Mouse (Mus musculus) forebrain, embryonic 14.5 days (tissue): ENCODE data around the gene Spata31d1a. TPM values are rescaled to one million over a fixed set of nuclear protein-coding genes. Genes with fewer than 3 reads are reported as not detected.
"Not testable (repeated sequence)": the region's sequence is repeated elsewhere in the genome, so short reads cannot be mapped to it uniquely, and the experiment has no call there.

Source experiments
- ATAC-seq: fragments of 200-750 bp; cut with Nextera tagmentation; 2 replicates; pipeline ENCODE4 v1.8.0; 2017; ENCODE audit warnings: mild to moderate bottlenecking, moderate library complexity
- DNase-seq: peaks from one replicate; pipeline ENCODE4 v3.0.0-alpha.2; 2015; ENCODE audit warnings: low spot score
- H3K27ac ChIP-seq: fragments of 300-500 bp; sonication (generic); 2 replicates; pipeline ENCODE4 v1.5.1; 2014; ENCODE audit warnings: low read depth, mild to moderate bottlenecking, control low read depth, low read length, moderate library complexity
- H3K27me3 ChIP-seq: fragments of 300-500 bp; sonication (generic); replicated peaks from 2 replicates; pipeline ENCODE4 v1.6.1; 2014; ENCODE audit warnings: low read length, control low read depth, mixed read lengths; ENCODE audit not compliant: control insufficient read depth, insufficient read depth
- H3K36me3 ChIP-seq: fragments of 300-500 bp; sonication (generic); 2 replicates; pipeline ENCODE4 v1.6.1; 2014; ENCODE audit warnings: low read length, control low read depth; ENCODE audit not compliant: control insufficient read depth, insufficient read depth
- H3K4me1 ChIP-seq: fragments of 300-500 bp; sonication (generic); 2 replicates; pipeline ENCODE4 v1.6.1; 2014; ENCODE audit warnings: antibody characterized with exemption, low read length, control low read depth; ENCODE audit not compliant: control insufficient read depth, insufficient read depth
- H3K4me2 ChIP-seq: fragments of 300-500 bp; sonication (generic); 2 replicates; pipeline ENCODE4 v1.6.1; 2014; ENCODE audit warnings: mild to moderate bottlenecking, control low read depth, low read length
- H3K4me3 ChIP-seq: fragments of 300-500 bp; sonication (generic); 2 replicates; pipeline ENCODE4 v1.5.1; 2014; ENCODE audit warnings: low read depth, low read length, control low read depth
- H3K9ac ChIP-seq: fragments of 300-500 bp; sonication (generic); 2 replicates; pipeline ENCODE4 v1.6.1; 2014; ENCODE audit warnings: mild to moderate bottlenecking, low read length, control low read depth, moderate library complexity
- H3K9me3 ChIP-seq: fragments of 300-500 bp; sonication (generic); replicated peaks from 2 replicates; pipeline ENCODE4 v1.6.1; 2016; ENCODE audit warnings: low read length, control low read depth, mixed read lengths; ENCODE audit not compliant: control insufficient read depth
- WGBS: fragments of 180-500 bp; shearing (Covaris S2); extraction: QIAGEN DNeasy Blood & Tissue Kit; methylation state at CpG from one replicate; pipeline ENCODE4 v1.1.7; 2014; 5-methylcytosine and 5-hydroxymethylcytosine counted together
- polyA plus RNA-seq: library from polyadenylated mRNA; unstranded; fragments of >200 nt; fragmentation: Nextera tagmentation; extraction: Ambion mirVana; gene quantifications from 2 replicates; pipeline ENCODE4 v1.2.1, GENCODE M21; 2014

Gene Spata31d1a
- polyA plus RNA-seq, 1 experiment from 2014 or later: not detected

DNA sequence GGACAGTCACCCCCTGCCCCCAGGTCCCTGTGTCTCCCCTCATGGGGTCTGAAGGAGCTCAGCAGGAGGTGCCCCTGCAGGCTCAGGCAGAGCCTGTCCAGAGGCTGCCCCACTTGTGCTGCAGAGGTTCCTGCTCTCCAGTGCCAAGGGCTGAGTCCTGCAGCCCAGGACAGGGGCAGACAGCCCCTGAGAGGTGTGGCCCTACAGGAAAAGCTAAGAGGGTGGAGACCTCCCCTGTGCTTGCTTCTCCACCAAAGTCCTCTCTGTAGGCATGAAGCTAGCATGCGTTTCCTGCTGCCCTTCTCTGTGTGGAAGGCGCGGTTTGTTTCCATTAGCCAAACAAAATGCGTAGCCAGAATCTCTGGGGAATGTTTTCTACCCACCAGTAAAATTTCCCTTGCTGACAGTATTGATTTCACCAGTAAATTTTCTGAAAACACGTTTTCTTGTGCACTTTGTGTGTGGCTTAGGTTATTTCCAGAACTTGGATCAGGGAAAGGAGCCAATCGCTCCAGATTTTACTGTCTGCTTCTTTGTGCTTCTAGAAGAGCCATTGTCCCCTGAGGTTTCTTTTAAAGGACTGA lies 8.8 kb upstream of the Spata31d1a start:
- DNase-seq: not testable (repeated sequence)
- WGBS: 49% methylated on average over 6 of the region's 6 CpGs

DNA sequence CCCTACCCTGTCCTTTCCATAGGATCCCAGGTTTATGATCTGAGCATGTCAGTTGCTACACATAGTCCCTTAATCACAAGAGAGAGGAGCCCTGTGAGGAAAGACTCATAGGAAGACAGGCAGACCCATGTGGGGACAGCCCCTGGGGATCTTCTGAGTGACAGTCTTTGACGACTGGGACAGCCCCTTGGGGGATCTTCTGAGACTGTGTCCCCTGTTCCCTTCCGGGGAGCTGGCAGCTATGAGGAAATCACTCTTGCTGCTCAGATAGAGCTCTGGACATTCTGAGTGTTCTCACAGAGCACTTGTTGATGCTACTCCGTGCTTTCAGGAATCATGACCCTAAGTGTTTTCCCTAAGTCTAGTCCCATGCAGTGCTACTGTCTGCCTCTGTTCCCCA lies 3.6 kb upstream of the Spata31d1a start:
- no peak overlapping the region for H3K4me2 ChIP-seq
- DNase-seq: no peak
- no peak overlapping the region for H3K4me3 ChIP-seq
- no peaks in the 10 kb centered on the region for H3K27me3 ChIP-seq
- no peak for ATAC-seq
- H3K27ac ChIP-seq: no peak overlapping the region
- WGBS: 57% methylated on average over 3 of the region's 3 CpGs
- no peak overlapping the region for H3K9ac ChIP-seq
- no peaks in the 10 kb centered on the region for H3K4me1 ChIP-seq
- H3K9me3 ChIP-seq: no peaks in the 10 kb centered on the region
- no peaks in the 10 kb centered on the region for H3K36me3 ChIP-seq

More for the DNA sequence above, 8.8 kb upstream of the Spata31d1a start:
- not testable (repeated sequence) for ATAC-seq, H3K36me3 ChIP-seq, H3K4me3 ChIP-seq, H3K27ac ChIP-seq, H3K4me2 ChIP-seq, H3K9me3 ChIP-seq, H3K4me1 ChIP-seq, H3K27me3 ChIP-seq, H3K9ac ChIP-seq

DNA sequence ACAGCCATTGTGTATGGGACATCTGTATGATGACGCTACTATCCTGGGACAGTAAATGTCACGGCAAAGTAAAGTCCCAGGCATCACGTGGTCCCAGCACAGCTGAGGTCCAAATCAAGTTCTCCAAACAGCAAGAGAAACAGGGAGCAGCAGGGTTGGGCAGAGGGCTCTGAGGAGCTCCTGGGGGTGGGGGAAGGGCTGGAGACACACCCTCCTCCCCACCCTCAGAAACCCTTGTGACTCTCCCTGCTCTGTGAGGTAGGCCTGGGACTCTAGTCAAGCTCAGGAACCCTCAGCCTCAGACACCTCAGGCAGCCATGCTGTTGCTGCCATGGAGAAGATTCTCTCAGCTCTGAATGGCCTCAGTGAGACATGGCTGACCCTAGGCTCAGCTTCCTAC lies 1.9 kb upstream of the Spata31d1a start, which contains the start of gene Spata31d1b:
Gene Spata31d1b (plus strand): TSS at position 301 of the 400 bp plus-strand sequence.
- 76% methylated on average over 3 of the region's 3 CpGs for WGBS

DNA sequence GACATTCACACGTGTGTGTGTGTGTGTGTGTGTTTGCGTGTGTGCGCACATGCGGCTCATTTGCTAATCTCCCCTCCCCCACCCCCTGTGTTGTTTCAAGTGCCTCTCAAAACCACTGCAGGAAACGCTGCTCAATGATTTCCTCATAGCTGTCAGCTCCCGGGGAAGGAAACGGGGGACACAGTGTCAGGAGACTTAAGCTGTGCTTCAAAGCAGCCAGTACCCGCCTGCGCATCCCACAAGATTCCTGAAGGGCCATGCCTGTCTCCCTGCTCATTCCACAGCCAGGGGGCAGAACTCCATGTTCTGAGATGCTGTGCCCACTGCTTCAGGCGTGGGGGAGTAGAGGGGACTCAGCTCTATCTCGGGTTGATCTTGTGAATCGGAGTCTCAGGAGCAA lies 5.6 kb downstream of the Spata31d1a start:
- Histone ChIP-seq H3K9me3 (no peaks in the 10 kb centered on the region), H3K27ac (no peak overlapping the region), H3K9ac (no peak overlapping the region), H3K36me3 (no peaks in the 10 kb centered on the region), H3K4me1 (no peaks in the 10 kb centered on the region), H3K27me3 (no peaks in the 10 kb centered on the region), H3K4me2 (no peak overlapping the region; the same call in 1 of the 2 replicates), H3K4me3 (no peak overlapping the region)
- DNase-seq: peak; percentile 46
- 0 out of 2 replicates have a peak, but pooled peaks have one; percentile 37 for ATAC-seq
- 59% methylated on average over 12 of the region's 12 CpGs for WGBS

More for the DNA sequence above, 1.9 kb upstream of the Spata31d1a start, which contains the start of gene Spata31d1b:
- H3K27ac ChIP-seq, ATAC-seq, H3K4me1 ChIP-seq, H3K4me3 ChIP-seq, H3K36me3 ChIP-seq, DNase-seq, H3K27me3 ChIP-seq, H3K9me3 ChIP-seq, H3K9ac ChIP-seq, H3K4me2 ChIP-seq: not testable (repeated sequence)

DNA sequence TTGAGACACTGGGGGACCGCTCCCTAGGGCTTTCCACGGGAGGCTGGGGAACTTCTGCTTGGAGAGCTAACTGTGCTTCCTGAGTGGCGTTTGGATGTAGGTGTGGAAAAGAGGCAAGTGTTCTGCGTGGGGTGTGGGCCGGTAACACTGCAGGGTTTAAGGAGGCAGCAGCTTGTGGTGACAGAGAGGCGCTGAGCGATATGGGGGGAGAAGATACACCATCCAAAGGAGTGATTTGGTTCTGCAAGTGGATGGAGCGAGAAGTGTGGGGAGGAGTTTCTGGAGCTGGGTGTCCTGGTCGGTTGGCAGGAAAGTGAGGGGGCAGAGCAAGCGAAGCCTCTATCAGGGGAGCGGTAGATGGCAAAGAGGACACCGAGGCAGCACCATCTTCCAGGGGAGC lies 6.6 kb downstream of the Spata31d1a start:
- Histone ChIP-seq H3K9me3 (no peaks in the 10 kb centered on the region), H3K9ac (no peak overlapping the region), H3K27ac (no peak overlapping the region), H3K27me3 (no peaks in the 10 kb centered on the region), H3K4me1 (no peaks in the 10 kb centered on the region), H3K4me2 (no peak overlapping the region), H3K4me3 (no peak overlapping the region), H3K36me3 (no peaks in the 10 kb centered on the region)
- ATAC-seq (no peak), DNase-seq (no peak)
- 84% methylated on average over 12 of the region's 12 CpGs for WGBS

DNA sequence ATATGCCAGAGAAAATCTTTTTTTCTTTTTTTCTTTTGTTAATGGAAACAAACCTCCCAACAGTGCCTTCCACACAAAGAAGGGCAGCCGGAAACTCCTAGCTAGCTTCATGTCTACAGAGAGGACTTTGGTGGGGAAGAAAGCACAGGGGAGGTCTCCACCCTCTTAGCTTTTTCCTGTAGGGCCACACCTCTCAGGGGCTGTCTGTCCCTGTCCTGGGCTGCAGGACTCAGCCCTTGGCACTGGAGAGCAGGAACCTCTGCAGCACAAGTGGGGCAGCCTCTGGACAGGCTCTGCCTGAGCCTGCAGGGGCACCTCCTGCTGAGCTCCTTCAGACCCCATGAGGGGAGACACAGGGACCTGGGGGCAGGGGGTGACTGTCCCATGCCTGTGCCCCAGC lies 10.0 kb downstream of the Spata31d1a start:
- H3K36me3 ChIP-seq, ATAC-seq: not testable (repeated sequence)
- 61% methylated on average over 1 of the region's 1 CpGs for WGBS

DNA sequence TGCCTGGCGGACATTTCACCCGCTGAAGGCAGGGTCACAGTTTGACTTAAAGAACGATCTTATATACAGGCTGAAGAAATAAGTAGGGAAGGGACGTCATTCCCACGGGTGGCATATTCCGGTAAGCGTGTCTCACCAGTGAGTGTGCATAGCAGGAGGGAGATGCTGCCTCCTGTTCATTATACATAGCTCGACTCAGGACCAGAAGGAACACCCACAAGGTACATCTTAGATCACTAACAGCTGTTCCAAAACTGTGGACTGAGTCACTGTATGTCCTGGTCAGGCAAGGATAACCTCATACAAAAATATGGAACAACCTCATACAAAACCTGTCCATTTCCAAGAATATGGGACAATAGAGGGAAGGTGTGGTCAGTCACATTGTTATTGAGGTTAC lies 11.0 kb downstream of the Spata31d1a start:
- Histone ChIP-seq H3K4me1 (no peaks in the 10 kb centered on the region), H3K36me3 (no peaks in the 10 kb centered on the region), H3K27ac (no peak overlapping the region), H3K9ac (no peak overlapping the region), H3K4me3 (no peak overlapping the region), H3K4me2 (no peak overlapping the region), H3K27me3 (no peaks in the 10 kb centered on the region), H3K9me3 (no peaks in the 10 kb centered on the region)
- no peak for ATAC-seq
- 90% methylated on average over 8 of the region's 8 CpGs for WGBS
- no peak for DNase-seq

More for the DNA sequence above, 10.0 kb downstream of the Spata31d1a start:
- H3K9ac ChIP-seq, H3K4me1 ChIP-seq, DNase-seq, H3K27me3 ChIP-seq, H3K9me3 ChIP-seq, H3K27ac ChIP-seq, H3K4me2 ChIP-seq, H3K4me3 ChIP-seq: not testable (repeated sequence)

DNA sequence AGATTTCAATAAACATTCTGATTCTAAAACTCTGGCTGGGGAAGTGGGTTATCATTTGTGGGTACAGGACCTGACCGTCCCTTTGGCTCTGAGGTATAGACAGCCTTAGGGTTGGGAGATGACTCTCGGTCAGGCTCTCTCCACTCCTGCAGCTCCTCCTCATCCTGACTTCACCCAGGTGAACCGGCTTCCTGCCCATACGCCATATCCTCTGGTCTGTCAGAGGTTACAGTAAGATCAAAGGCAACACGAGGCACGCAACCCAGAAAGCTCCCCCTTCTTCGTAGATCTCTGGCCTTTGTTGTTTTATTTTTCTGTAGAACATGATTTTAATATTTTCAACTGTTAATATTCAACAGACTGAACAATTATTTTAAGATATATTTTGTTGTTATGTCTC lies 14.3 kb downstream of the Spata31d1a start:
- no peak overlapping the region for H3K27ac ChIP-seq
- no peaks in the 10 kb centered on the region for H3K27me3 ChIP-seq
- H3K9ac ChIP-seq: no peak overlapping the region
- no peaks in the 10 kb centered on the region for H3K36me3 ChIP-seq
- H3K4me2 ChIP-seq: no peak overlapping the region
- no peaks in the 10 kb centered on the region for H3K4me1 ChIP-seq
- no peaks in the 10 kb centered on the region for H3K9me3 ChIP-seq
- WGBS: 89% methylated on average over 7 of the region's 7 CpGs
- no peak for DNase-seq
- H3K4me3 ChIP-seq: no peak overlapping the region
- ATAC-seq: no peak

DNA sequence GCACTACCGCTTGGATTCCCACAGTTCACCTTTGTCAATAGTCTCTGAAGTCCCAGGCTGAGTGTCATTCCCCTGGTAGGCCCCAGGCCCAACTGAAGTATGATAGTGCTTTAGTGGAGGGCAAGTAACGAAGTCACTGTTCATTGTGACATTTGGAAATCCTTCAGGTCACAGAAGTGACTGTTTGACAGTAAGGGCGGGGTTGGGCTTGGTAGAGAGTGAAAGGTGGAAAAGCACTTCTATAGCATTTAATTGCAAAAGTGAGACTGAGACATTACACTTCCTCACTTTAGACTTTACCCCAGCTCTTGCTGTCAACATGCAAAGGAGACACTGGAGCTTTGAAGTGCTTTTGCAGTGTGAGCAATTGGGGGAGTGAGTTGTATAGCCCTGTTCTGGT lies 16.1 kb downstream of the Spata31d1a start, which contains the start of gene 4921517D22Rik:
Gene 4921517D22Rik (minus strand): TSS at position 101 of the 400 bp plus-strand sequence.
- no peaks in the 10 kb centered on the region for H3K4me1 ChIP-seq
- no peaks in the 10 kb centered on the region for H3K9me3 ChIP-seq
- 88% methylated on average over 3 of the region's 3 CpGs for WGBS
- no peak for DNase-seq
- no peak for ATAC-seq
- H3K36me3 ChIP-seq: no peaks in the 10 kb centered on the region
- no peaks in the 10 kb centered on the region for H3K27me3 ChIP-seq
- H3K4me3 ChIP-seq: no peak within 1 kb of the TSS
- H3K4me2 ChIP-seq: no peak within 1 kb of the TSS
- H3K27ac ChIP-seq: no peak within 1 kb of the TSS
- no peak within 1 kb of the TSS for H3K9ac ChIP-seq
